Mouse (Mus musculus) left cerebral cortex, adult 9 months (tissue): ENCODE results near the gene Fam117a.
A peak's percentile ranks its signal among the peaks of the same experiment; 100 is the strongest.
"Not testable (repeated sequence)": the region's sequence is repeated elsewhere in the genome, so short reads cannot be mapped to it uniquely, and the experiment has no call there.

ENCODE experiments used
- DNase-seq, 2 experiments: peaks; one replicate each; pipeline ENCODE4 v3.0.0; 2022; ENCODE audit warnings: low spot score in 2 of 2

The Fam117a gene

GRCm38 (mm10) chr11:95392223-95392667, 55.4 kb downstream of the Fam117a start:
- peak in 1 of 2 experiments; percentile 66 for DNase-seq

DNA sequence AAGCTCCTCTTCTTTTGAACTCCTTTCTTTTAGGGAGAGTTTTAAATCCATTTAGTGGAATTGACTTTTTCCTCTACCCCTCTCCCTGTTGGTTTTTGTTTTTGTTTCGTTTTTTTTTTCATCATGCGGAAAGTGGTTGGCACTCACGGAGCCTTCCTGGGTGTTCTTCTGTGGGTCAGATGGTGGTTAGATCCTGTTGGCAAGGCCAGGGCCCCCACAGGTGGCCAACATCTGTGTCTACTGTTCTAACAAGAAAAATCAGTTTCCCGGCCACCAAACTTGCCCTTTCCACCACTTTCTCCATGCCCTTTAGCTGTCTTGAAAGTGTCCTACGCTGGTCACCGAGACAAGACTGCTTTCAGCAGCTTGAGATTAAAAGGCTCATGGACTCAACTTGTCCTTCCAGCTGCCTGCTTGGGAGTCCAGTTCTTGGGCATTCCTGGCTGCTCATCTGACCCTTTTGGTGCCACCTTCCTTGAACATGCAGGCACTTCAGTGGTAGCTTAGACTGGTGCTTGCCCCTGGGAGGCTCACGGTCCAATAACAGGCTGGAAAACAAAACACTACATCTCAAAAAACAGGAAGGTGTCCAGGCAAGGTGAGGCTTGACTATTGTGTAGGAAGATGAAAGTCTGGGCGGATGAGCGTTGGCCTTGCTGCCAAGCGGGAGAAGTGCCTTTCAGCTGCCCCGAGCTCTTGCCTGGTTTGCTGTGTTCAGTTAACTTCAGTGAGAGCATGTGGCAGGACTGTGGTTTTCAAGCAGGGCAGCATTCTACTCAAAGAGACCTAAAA, 56.1 kb downstream of the Fam117a start:
- DNase-seq: no peak

DNA sequence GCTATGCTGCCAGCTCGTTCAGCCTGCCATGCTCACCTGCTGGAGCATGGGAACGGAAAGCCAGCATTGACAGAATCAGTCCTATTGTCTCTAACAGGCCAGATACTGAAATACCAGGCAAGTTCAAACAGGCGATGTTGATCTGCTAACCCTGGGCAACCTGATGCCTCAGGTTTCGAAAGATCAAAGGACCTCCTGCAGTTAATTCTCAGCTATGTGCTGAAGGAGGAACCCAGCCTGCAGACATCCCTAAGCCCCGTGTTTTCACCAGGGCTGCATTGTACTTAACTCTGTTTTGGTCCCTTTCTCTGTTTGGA, 56.6 kb downstream of the Fam117a start:
- DNase-seq: no peak

DNA sequence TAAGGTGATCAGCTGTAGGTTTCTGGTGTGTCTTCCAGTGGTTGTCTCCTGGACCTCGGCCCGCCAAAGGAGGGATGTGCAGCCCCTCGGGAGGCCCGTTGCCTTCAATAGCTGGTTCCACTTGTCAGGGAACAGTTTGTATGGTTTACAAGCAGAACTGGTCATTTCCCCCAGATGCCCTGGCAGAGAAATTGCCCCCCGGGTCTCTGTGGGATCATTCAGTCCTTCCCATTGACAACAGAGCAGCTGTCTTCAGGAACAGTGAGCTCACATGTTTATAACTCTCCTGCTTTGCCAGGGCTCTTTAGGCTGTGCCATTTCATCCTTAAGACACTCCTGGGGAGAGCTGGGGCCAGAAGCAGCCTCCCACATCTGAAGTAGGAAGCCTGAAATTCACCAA, 57.3 kb downstream of the Fam117a start:
- no peak for DNase-seq

GRCm38 (mm10) chr11:95396548-95396947, 59.7 kb downstream of the Fam117a start:
- DNase-seq: no peak

- peak in 1 of 2 experiments; percentile 81 for DNase-seq
These were observed 61.3 kb downstream of the Fam117a start for GRCm38 (mm10) chr11:95397843-95398835.

- DNase-seq: no peak
These were observed 62.8 kb downstream of the Fam117a start for GRCm38 (mm10) chr11:95399520-95400020.

- DNase-seq: no peak
These were observed 64.8 kb downstream of the Fam117a start for GRCm38 (mm10) chr11:95401568-95401967.

DNA sequence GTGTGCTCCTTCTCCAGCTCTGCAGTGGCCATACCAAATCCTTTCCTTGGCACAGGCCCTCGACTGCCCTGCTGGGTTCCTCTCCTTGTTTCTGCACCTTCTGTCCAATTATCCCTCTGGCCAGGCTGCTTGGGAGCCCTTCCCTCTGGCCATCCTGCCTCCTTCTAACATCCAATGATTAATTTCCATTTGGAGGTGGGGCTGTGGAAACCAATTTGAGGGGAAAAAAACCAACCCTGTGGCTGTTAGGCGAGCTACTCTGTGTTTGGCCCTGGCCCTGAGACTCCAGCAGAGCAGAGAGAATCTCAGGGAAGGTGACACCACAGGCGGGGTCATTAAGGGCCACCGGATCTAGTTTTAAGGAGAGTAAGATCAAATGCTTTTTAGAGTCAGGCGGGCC, 65.4 kb downstream of the Fam117a start:
- no peak for DNase-seq

- no peak for DNase-seq
These were observed 65.9 kb downstream of the Fam117a start for GRCm38 (mm10) chr11:95402658-95403101.

- no peak for DNase-seq
These were observed 66.8 kb downstream of the Fam117a start for GRCm38 (mm10) chr11:95403382-95404340.

DNA sequence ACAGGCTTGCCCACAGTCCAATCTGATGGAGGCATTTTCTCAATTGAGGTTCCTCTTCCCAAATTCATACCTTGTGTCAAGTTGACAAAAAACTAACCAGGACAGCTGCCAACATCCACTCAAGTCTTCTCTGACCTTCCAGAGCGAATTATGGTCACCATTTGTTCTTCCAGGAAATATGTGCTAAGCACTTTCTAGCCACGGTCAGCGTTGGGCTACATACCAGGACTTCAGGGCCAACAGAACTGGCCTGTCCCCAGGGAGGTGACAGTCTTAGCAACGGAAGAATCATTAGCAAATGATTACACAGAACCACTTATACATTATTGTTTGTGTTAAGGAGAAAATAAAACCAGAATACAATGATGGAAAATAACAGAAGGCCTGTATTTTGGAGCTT, 69.0 kb downstream of the Fam117a start:
- DNase-seq: no peak

GRCm38 (mm10) chr11:95406398-95406797, 69.6 kb downstream of the Fam117a start:
- DNase-seq: not testable (repeated sequence)

DNA sequence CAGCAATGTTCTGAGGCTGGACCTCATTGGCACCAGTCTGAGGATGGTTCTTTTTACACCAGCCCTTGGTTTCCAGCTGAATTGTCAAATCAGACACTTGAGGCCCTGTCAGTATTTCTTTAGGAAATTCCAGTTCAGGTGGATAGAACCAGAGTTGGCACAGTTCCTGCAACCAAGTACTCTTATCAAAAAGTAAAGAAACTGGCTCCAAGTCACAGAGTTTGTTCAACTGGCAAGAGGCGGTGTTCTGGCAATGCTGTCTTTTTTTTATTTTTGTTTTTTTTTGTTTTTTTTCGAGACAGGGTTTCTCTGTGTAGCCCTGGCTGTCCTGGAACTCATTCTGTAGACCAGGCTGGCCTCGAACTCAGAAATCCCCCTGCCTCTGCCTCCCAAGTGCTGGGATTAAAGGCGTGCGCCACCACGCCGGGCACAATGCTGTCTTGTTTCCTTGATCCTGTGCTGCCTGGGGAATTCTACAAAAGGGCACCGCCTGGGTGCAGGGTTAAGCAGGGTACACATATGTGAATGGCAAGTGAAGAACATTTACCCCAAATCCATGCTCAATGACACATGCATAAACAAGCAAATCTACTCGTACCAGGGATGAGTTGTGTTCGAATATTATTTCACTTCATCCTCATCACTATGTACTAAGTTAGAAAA, 72.8 kb downstream of the Fam117a start:
- DNase-seq: no peak

GRCm38 (mm10) chr11:95411453-95412013, 74.7 kb downstream of the Fam117a start:
- no peak for DNase-seq

GRCm38 (mm10) chr11:95412615-95413014, 75.8 kb downstream of the Fam117a start:
- DNase-seq: no peak

DNA sequence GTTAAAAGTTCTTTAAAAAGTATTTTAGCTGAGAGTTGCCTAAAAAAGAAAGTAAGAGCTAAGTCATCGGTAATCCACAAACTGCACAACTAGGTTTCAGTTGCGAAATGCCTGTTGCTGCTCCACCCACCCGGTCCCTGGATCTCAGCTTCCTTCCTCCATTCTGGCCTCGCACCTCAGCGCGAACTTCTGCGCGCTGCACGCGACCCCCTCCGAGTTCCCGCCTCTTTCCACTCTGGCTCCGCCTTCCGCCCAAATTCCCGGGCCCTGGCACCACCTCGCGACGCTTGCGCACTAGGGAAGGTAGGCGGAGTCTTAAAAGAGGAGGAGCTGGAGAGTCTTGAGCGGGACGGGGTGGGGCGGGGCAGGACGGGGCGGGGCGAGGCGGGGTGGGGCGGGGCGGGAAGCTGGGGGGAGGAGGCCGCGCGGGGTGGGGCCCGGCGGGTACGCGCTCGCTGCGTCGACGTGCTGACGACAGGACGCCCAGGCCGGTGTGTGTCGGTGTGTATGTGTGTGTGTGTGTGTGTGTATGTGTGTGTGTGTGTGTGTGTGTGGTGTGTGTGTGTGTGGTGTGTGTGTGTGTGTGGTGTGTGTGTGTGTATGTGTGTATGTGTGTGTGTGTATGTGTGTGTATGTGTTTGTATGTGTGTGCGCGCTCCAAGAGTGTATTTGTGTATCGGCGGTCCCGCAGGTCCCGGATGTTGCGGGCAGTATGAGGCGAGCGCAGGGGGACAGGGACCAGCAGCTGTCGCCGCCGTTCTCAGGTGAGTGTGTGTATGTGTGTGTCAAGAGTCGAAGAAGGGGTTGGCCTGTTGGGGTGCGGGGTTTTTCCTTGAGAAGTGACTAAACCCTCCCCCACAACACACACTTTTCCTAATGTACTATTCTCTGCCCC, 77.1 kb downstream of the Fam117a start, which contains the start of gene Spop:
TSS of gene Spop (plus strand) at position 440 of the 895 bp plus-strand sequence.
- DNase-seq: peak; percentile 73 to 92

- DNase-seq: peak; percentile 84 to 96
These were observed 77.8 kb downstream of the Fam117a start for GRCm38 (mm10) chr11:95414536-95415161.

DNA sequence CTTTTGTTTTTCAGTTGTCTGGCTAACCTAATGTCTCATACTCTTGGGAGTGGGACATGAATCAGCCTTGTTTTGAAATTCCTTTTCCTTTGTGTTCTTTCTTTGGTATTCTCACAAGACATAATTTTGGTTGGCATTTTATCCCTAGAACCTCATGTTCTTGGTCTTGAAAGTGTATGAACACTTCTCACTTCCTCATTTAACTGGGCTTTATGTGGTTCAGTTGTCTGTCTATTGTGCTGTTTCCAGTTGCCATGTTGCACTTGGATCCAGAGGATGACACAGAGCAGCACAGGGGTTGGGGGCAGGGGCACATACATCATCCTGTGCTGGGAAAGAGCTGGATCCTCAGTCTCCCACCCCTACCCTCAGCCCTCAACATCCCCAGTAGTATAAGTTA, 79.1 kb downstream of the Fam117a start:
- no peak for DNase-seq
